Mouse (Mus musculus) hindbrain, embryonic 13.5 days (tissue): ENCODE measurements at regions not wholly inside any gene's neighbourhood (a gene's known extent, or its start where the extent isn't known, plus 50 kb on each side); places are given as distances from the start of the nearest gene placed in this dataset.

ENCODE experiments used
- ATAC-seq: fragments of 200-750 bp; cut with Nextera tagmentation; 2 replicates; pipeline ENCODE4 v1.8.0; 2017; ENCODE audit warnings: moderate TSS enrichment; ENCODE audit not compliant: low FRiP score
- H3K27ac ChIP-seq: fragments of 300-500 bp; sonication (generic); 2 replicates; pipeline ENCODE4 v1.5.1; 2015; ENCODE audit warnings: inconsistent platforms, mild to moderate bottlenecking, moderate library complexity
- H3K27me3 ChIP-seq: fragments of 300-500 bp; sonication (generic); 2 replicates; pipeline ENCODE4 v1.6.1; 2015; ENCODE audit warnings: mild to moderate bottlenecking, inconsistent platforms
- H3K36me3 ChIP-seq: fragments of 300-500 bp; sonication (generic); 2 replicates; pipeline ENCODE4 v1.6.1; 2015; ENCODE audit warnings: mild to moderate bottlenecking, inconsistent platforms
- H3K4me1 ChIP-seq: fragments of 300-500 bp; sonication (generic); replicated peaks from 2 replicates; pipeline ENCODE4 v1.6.1; 2015; ENCODE audit warnings: inconsistent platforms
- H3K4me2 ChIP-seq: fragments of 300-500 bp; sonication (generic); 2 replicates; pipeline ENCODE4 v1.6.1; 2015; ENCODE audit warnings: inconsistent platforms, mild to moderate bottlenecking, moderate library complexity
- H3K4me3 ChIP-seq: fragments of 300-500 bp; sonication (generic); 2 replicates; pipeline ENCODE4 v1.5.1; 2015; ENCODE audit warnings: mild to moderate bottlenecking, inconsistent platforms
- H3K9ac ChIP-seq: fragments of 300-500 bp; sonication (generic); 2 replicates; pipeline ENCODE4 v1.6.1; 2015; ENCODE audit warnings: mild to moderate bottlenecking, inconsistent platforms
- H3K9me3 ChIP-seq: fragments of 300-500 bp; sonication (generic); 2 replicates; pipeline ENCODE4 v1.6.1; 2016; ENCODE audit warnings: inconsistent platforms
- WGBS: fragments of 180-500 bp; shearing (Covaris S2); methylation state at CpG from one replicate; pipeline ENCODE4 v1.1.7; 2015; 5-methylcytosine and 5-hydroxymethylcytosine counted together

DNA sequence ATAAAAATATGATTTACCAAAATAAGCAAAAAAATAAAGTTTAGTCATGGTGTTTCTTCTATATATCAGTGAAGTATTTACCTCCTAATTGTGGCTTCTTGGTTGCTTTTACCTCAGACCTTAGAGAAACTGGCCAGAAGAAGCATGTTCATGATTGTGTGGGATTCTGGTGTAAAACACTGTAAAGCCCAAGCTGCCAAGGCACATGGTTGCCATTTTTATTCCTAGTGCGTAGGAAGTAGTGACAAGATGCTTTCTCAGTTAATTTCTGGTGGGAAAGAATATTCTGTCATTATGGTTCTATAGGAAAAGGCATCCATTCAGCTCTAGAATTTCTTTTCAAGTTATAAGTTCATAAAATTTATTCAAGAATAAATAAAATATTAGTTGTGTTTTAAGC is 805.2 kb downstream of the Olfm4 start:
- Histone ChIP-seq H3K4me2 (no peak overlapping the region), H3K4me1 (no peaks in the 10 kb centered on the region), H3K36me3 (no peaks in the 10 kb centered on the region), H3K9me3 (no peaks in the 10 kb centered on the region), H3K4me3 (no peak overlapping the region), H3K27me3 (no peaks in the 10 kb centered on the region), H3K9ac (no peak overlapping the region), H3K27ac (no peak overlapping the region)
- 85% methylated on average over 1 of the region's 1 CpGs for WGBS
- no peak for ATAC-seq

DNA sequence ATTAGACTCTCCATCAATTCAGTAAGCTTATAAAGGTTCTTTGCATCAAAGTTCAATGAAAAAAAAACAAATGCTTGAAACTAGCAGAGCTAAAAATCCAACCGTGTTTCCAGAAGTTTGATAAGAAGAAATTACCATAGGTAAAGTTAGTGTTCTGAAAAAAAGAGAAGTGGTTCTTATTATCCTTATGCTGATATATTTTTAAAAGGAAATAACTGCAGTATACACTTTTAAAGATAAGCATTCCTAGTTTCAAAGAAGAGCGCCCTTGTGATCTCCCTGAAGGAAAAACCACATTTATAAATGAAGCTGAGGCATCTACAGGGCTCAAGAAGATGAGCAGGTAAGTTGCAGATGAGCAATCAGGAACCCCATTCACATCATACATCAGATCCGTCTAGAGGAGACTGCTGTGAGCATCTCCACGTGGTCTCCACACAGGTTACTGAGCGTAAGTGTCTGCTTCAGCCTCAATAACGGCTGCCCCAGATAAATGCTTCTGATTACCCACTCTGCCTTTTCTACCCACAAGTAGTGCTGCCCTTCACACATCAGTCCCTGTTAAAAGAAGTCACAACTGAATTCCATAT is 815.6 kb downstream of the Olfm4 start:
- no peaks in the 10 kb centered on the region for H3K36me3 ChIP-seq
- H3K4me1 ChIP-seq: no peaks in the 10 kb centered on the region
- no peak overlapping the region for H3K9ac ChIP-seq
- no peak overlapping the region for H3K4me3 ChIP-seq
- no peak overlapping the region for H3K4me2 ChIP-seq
- ATAC-seq: no peak
- no peaks in the 10 kb centered on the region for H3K9me3 ChIP-seq
- no peak overlapping the region for H3K27ac ChIP-seq
- H3K27me3 ChIP-seq: no peaks in the 10 kb centered on the region
- WGBS: 91% methylated on average over 6 of the region's 6 CpGs

DNA sequence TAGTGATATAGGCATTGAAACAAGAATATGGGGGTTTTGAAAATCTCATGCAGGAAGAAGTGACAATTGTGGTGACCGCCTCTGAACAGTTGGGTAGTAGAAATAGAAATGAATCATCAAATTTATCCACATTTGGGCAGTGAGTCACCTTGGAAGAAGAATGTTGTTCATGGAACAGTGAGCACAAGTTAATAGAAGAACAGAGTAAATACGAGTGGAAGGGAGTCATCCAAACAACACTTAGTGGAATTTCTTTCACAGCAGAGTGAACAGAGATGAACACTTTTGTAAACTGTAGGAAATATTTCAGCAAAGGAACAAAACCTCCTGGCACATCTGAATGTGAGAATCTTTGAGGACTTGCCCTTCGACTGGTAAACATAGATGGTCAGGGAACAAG is 846.6 kb downstream of the Olfm4 start:
- H3K27ac ChIP-seq: no peak overlapping the region
- H3K4me3 ChIP-seq: no peak overlapping the region
- H3K36me3 ChIP-seq: no peaks in the 10 kb centered on the region
- ATAC-seq: no peak
- H3K4me1 ChIP-seq: no peaks in the 10 kb centered on the region
- WGBS: 80% methylated on average over 3 of the region's 3 CpGs
- H3K9ac ChIP-seq: no peak overlapping the region
- H3K27me3 ChIP-seq: no peaks in the 10 kb centered on the region
- no peak overlapping the region for H3K4me2 ChIP-seq
- no peaks in the 10 kb centered on the region for H3K9me3 ChIP-seq

DNA sequence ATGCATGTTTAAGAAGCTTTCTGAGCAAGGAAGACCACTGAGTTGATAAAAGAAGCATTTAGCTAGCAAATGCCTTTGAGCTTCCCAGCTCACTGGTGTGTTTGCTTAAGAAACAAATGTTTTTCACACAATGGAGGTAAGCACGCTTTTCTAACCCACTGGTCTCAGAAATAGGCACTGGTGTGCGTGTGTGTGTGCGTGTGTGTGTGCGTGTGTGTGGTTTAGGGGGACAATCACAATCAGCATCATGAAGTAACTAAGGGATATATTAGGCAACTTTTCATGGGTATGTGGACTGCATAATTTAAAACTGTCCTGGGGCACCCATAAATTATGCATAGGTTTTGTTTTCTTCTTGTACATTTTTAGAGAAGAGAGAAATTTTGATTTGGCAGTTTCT is 860.7 kb downstream of the Olfm4 start:
- H3K27ac ChIP-seq: no peak overlapping the region
- ATAC-seq: no peak
- no peaks in the 10 kb centered on the region for H3K27me3 ChIP-seq
- no peak overlapping the region for H3K4me3 ChIP-seq
- H3K9ac ChIP-seq: no peak overlapping the region
- WGBS: 85% methylated on average over 4 of the region's 4 CpGs
- H3K36me3 ChIP-seq: no peaks in the 10 kb centered on the region
- H3K9me3 ChIP-seq: no peaks in the 10 kb centered on the region
- no peak overlapping the region for H3K4me2 ChIP-seq
- peaks cover 10% of the 10 kb centered on the region for H3K4me1 ChIP-seq

DNA sequence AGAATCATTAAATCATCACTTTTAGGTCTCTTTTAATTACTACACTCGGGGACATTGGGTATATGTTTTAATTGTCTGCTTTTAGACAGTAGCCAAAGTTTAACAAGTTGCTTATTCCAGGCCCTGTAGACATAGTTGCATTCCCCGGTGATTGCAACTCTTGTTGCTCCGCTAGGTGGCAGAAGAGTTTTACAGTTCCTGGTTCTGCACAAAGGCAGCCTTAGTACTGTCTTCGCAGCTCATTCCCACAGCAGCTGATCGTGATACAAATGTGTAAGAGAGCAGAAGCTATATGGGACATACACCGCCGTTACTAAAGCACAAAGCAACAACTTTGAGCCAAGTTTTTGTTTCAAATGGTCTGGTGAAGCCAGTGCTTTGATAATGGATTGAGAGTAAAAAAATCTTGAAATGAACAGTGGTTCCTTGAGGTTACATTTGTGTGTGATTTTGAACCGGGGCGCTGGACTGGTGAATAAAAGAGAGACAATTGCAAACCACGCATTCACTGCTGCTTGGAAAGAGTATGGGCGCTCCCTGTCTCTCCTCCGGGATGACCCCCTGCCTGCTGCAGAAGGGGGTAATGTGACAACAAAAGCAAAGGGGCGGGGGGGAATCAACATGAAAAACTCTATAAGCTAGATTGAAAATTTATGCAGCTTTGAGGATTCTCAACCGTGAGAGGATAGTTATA is 861.8 kb downstream of the Olfm4 start:
- WGBS: 11% methylated on average over 14 of the region's 14 CpGs
- H3K4me2 ChIP-seq: peak overlapping the region; percentile 52
- no peaks in the 10 kb centered on the region for H3K36me3 ChIP-seq
- no peaks in the 10 kb centered on the region for H3K27me3 ChIP-seq
- H3K4me3 ChIP-seq: peak overlapping the region; percentile 29
- peaks cover 10% of the 10 kb centered on the region for H3K4me1 ChIP-seq
- peak overlapping the region; percentile 58 for H3K9ac ChIP-seq
- H3K9me3 ChIP-seq: no peaks in the 10 kb centered on the region
- ATAC-seq: peak; percentile 91
- H3K27ac ChIP-seq: peak overlapping the region; percentile 83

DNA sequence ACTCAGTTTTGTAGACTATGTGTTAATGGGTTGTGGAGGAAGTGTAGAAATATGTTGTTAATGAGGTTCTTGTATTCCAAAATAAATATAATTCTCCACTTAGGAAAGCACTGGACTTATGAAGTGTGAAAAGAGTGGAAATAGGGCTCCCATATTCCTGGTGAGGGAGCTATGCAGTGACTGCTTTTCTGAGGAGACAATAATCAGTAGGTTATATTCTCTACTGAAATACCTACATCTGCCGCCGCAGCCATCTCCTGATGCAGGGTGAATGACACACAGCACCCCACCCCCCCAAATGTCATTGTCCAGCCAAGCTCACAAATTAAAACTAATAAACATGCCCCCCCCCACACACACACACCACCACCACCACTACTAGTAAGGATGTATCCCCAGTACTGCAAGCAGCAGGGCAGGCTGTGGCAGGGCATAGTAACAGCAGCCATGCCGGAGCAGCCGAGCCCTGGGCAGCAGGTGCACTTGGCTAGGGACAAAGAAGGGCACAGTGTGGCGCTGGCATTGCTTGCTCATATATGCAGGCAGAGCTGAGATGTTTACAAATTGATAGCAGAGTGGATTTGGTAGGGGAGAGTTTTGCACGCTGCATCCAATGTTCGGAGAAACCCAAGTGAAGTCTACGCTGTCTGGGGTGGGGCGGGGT is 862.7 kb downstream of the Olfm4 start:
- WGBS: 63% methylated on average over 9 of the region's 9 CpGs
- Histone ChIP-seq H3K27ac (peak overlapping the region; percentile 83), H3K36me3 (no peaks in the 10 kb centered on the region), H3K4me1 (peaks cover 10% of the 10 kb centered on the region), H3K9ac (peak overlapping the region; percentile 58; the same call in 1 of the 2 replicates), H3K4me3 (no peak overlapping the region), H3K27me3 (no peaks in the 10 kb centered on the region), H3K4me2 (peak overlapping the region; percentile 52), H3K9me3 (no peaks in the 10 kb centered on the region)
- peak; percentile 76 for ATAC-seq
